Mouse (Mus musculus) megakaryocyte-erythroid progenitor cell, adult 5-6 weeks (primary cell): ENCODE data around the gene Kif13a. TPM values are rescaled to one million over a fixed set of nuclear protein-coding genes. Genes with fewer than 3 reads are reported as not detected.

Experiments used
- ATAC-seq: replicated peaks from 2 replicates; pipeline ENCODE4 v1.8.0; 2016; ENCODE audit warnings: mild to moderate bottlenecking, inconsistent platforms; ENCODE audit not compliant: severe bottlenecking, poor library complexity, low FRiP score, low TSS enrichment
- total RNA-seq, 2 experiments: library from RNA; stranded (forward) in 1 of 2; stranded (reverse) in 1 of 2; fragments of 200-1000, 215-1000 nt in 1 of 2; fragments of >200 nt in 1 of 2; fragmentation: Nextera tagmentation in 1 of 2; gene quantifications; 2 replicates each; pipeline ENCODE4 v1.2.3; 2014 to 2017

Gene Kif13a
- total RNA-seq, 2 experiments from 2014 or later, result 15.0 to 35.3 TPM

DNA sequence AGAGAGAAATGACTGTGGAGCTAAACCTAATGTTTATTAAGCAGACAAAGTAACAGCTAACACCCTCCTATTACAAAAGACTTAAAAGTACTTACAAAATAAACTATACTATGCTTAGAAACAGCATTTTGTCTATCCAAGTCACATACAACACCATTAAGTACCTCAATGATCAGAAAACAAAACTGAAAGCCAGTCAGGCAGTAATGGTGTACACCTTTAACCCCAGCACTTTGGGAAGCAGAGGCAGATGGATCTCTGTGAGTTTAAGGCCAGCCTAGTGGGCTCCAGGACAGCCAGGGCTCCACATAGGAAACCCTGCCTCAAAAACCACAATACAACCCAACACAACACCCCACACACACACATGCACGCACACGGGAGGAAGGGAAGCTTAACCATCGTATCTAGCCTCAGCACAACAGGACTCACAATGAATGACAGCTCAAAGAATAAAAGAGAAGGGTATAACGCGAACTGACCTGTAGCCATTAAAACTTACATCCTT, 210.7 kb downstream of the Kif13a start:
- no peak for ATAC-seq

DNA sequence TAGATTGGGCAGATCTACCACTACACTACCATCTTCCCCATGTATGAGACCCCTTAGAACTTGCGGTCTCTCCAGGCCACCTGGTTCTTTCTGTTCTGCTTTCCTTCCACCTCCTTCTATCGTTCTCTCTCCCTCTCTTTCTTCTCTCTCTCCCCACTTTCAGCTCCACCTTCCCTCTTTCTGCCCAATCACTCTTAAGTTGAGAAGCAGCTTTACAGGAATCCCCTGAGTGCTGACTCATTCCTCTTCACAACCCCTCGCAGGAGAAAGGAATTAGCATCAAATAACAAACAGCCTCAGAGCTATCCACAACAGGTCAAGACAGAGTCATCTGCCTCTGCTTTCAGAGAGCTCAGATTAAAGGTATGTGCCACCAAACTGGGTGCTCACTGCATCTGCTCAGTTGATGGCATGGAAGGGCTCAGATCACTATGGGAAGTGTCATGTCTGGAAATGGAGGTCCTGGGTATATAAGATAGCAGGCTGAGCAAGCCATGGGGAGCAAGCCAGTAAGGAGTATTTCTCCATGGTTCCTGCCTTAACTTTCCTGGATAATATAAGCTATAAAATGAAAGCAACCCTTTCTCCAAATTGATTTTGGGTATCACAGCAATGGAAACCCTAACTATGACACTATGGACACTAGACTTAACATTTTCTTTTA, 213.6 kb downstream of the Kif13a start:
- no peak for ATAC-seq

DNA sequence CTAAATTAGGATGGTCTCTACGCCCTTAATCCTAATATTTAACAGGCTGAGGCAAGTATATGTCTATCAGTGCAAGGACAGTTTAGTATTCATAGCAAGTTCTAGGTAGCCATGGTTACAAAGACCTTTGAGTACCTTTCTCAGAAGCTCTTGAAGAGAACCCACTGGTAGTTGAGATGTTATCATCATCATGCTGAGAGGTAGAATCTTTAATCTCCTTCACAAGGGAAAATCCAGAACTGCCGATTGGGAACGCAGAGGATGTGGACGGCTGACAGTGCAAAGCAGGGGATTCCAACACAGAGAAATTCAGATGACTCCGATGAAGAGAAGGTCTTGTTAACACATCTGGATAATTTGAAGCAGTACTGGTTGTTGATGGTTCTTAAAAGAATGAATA, 216.2 kb downstream of the Kif13a start:
- ATAC-seq, result no peak

DNA sequence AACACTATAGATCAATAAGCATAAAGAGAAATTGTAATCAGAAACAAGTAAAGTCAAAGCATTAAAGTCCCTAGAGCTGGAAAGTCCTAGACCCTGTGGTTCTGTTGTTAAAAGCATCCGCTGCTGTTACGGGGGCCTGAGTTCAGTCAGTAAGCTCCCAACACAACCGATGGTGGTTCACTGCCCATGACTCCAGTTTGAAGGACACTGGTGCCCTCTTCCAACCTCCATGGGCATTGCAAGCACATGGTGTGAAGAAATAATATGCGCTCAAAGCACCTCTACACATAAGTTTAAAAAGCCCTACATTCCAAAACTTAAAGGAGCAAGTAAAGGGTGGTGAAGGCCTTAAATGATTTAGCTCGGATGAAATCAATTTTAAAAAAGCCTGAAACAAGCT, 226.5 kb downstream of the Kif13a start:
- ATAC-seq, result no peak

DNA sequence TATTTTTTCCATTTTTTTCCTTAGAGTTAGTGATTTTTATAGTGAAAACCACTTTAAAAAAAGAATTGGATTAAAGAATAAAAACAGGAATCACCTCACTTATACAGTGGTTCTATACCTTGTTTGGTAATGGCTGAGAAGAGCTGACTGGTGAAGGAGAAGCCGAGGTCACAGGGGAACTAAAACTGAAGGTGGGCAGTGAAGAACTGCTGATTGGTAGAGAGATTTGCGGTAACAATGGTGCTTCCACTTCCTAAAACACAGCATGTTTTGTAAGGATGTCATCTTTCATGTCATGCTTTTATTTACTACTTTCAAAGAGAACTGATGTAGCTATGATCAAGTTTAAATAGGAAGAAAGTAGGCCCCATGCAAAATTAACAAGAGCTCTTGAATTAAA, 228.2 kb downstream of the Kif13a start:
- ATAC-seq, result no peak

DNA sequence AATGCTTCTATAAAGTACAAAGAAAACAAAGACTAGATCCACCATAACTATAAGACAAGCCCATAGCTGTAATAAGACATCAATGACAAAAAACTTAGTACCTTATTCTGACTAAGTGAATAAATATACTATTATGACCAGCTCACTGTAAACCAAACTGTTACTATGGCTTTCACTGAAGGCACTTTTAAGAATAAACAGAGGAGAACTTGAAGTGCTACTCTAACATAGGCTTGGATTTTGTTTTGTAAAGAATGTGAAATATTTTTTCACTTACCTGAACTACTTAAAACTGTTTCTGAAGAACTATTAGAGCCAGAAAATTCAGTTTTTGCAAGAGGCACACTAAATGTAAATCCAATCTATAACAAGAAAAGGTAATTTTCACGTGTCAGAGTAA, 230.3 kb downstream of the Kif13a start:
- ATAC-seq, result no peak

Other genes starting within 250 kb of the Kif13a start
- 104 and 186 TPM in 2 replicates for gene Nup153, start 201.9 kb downstream of the Kif13a start, total RNA-seq (2014; fragmentation: Nextera tagmentation)
- 124 and 130 TPM in 2 replicates for gene Nup153, start 201.9 kb downstream of the Kif13a start, total RNA-seq (2017)
- 0.90 and 2.1 TPM in 2 replicates for gene Nhlrc1, start 85.0 kb upstream of the Kif13a start, total RNA-seq (2014; fragmentation: Nextera tagmentation)
- gene Nhlrc1, start 85.0 kb upstream of the Kif13a start, total RNA-seq (2017), result 0.75 and 0.80 TPM in 2 replicates
- 7.4 and 17.9 TPM in 2 replicates for gene Kdm1b, start 113.6 kb upstream of the Kif13a start, total RNA-seq (2014; fragmentation: Nextera tagmentation)
- gene Kdm1b, start 113.6 kb upstream of the Kif13a start, total RNA-seq (2017), result 8.1 and 16.4 TPM in 2 replicates
- 13.5 and 21.9 TPM in 2 replicates for gene Tpmt, start 114.9 kb upstream of the Kif13a start, total RNA-seq (2014; fragmentation: Nextera tagmentation)
- 2.3 and 4.4 TPM in 2 replicates for gene Tpmt, start 114.9 kb upstream of the Kif13a start, total RNA-seq (2017)
- 281 TPM in 2 replicates for gene Dek, start 176.3 kb upstream of the Kif13a start, total RNA-seq (2014; fragmentation: Nextera tagmentation)
- gene Dek, start 176.3 kb upstream of the Kif13a start, total RNA-seq (2017), result 706 and 810 TPM in 2 replicates
- 0.46 and 0.54 TPM in 2 replicates for gene Rnf144b, start 192.8 kb upstream of the Kif13a start, total RNA-seq (2014; fragmentation: Nextera tagmentation)
- gene Rnf144b, start 192.8 kb upstream of the Kif13a start, total RNA-seq (2017), result 0.89 and 1.3 TPM in 2 replicates